Mouse (Mus musculus) megakaryocyte-erythroid progenitor cell, adult 5 weeks (primary cell): ENCODE data around the gene Zfp385b. TPM values are rescaled to one million over a fixed set of nuclear protein-coding genes. Genes with fewer than 3 reads are reported as not detected.

Experiments
- polyA plus RNA-seq: library from polyadenylated mRNA; stranded (reverse); fragments of >175 nt; gene quantifications from 2 replicates; pipeline ENCODE4 v1.2.3, GENCODE M21; 2012

The Zfp385b gene
- polyA plus RNA-seq = not detected in 2 replicates

GRCm38 (mm10) chr2:77819539-77819938 lies at the start of gene Zfp385b:
Zfp385b (minus strand) TSS chr2:77819639.

Other genes with a start within 250 kb of the Zfp385b start
- 11.3 and 14.5 TPM in 2 replicates for gene Cwc22, start 126.7 kb upstream of the Zfp385b start, polyA plus RNA-seq